Mouse (Mus musculus) intestine, embryonic 15.5 days (tissue): Measurements from ENCODE around the gene Megf11. TPM values are rescaled to one million over a fixed set of nuclear protein-coding genes. Genes with fewer than 3 reads are reported as not detected.

Experiments
- ATAC-seq: fragments of 200-750 bp; cut with Nextera tagmentation; 2 replicates; pipeline ENCODE4 v1.8.0; 2017; ENCODE audit warnings: moderate TSS enrichment, moderate library complexity
- H3K27ac ChIP-seq: fragments of 300-500 bp; sonication (generic); 2 replicates; pipeline ENCODE4 v1.5.1; 2015; ENCODE audit warnings: mild to moderate bottlenecking, inconsistent platforms
- H3K27me3 ChIP-seq: fragments of 300-500 bp; sonication (generic); replicated peaks from 2 replicates; pipeline ENCODE4 v1.6.1; 2015; ENCODE audit warnings: inconsistent platforms
- H3K36me3 ChIP-seq: fragments of 300-500 bp; sonication (generic); 2 replicates; pipeline ENCODE4 v1.6.1; 2015; ENCODE audit warnings: inconsistent platforms
- H3K4me1 ChIP-seq: fragments of 300-500 bp; sonication (generic); replicated peaks from 2 replicates; pipeline ENCODE4 v1.6.1; 2015; ENCODE audit warnings: inconsistent platforms
- H3K4me2 ChIP-seq: fragments of 300-500 bp; sonication (generic); replicated peaks from 2 replicates; pipeline ENCODE4 v1.6.1; 2015; ENCODE audit warnings: mild to moderate bottlenecking, inconsistent platforms
- H3K4me3 ChIP-seq: fragments of 300-500 bp; sonication (generic); replicated peaks from 2 replicates; pipeline ENCODE4 v1.5.1; 2015; ENCODE audit warnings: inconsistent platforms
- H3K9ac ChIP-seq: fragments of 300-500 bp; sonication (generic); 2 replicates; pipeline ENCODE4 v1.6.1; 2015; ENCODE audit warnings: inconsistent platforms
- H3K9me3 ChIP-seq: fragments of 300-500 bp; sonication (generic); 2 replicates; pipeline ENCODE4 v1.6.1; 2016; ENCODE audit warnings: inconsistent platforms
- WGBS: fragments of 180-500 bp; shearing (Covaris S2); methylation state at CpG from one replicate; pipeline ENCODE4 v1.1.7; 2015; 5-methylcytosine and 5-hydroxymethylcytosine counted together
- polyA plus RNA-seq: library from polyadenylated mRNA; unstranded; fragments of >200 nt; fragmentation: Nextera tagmentation; extraction: Ambion mirVana; gene quantifications from 2 replicates; pipeline ENCODE4 v1.2.1, GENCODE M21; 2015

Megf11 gene
- polyA plus RNA-seq, 1 experiment from 2014 or later: 0.89 TPM

GRCm38 (mm10) chr9:64564315-64564767 lies 178.9 kb downstream of the Megf11 start:
- Histone ChIP-seq H3K4me2 (no peak overlapping the region), H3K27ac (no peak overlapping the region), H3K4me1 (no peaks in the 10 kb centered on the region; the same call in 1 of the 2 replicates), H3K4me3 (no peak overlapping the region), H3K27me3 (no peaks in the 10 kb centered on the region), H3K9me3 (no peaks in the 10 kb centered on the region), H3K36me3 (no peaks in the 10 kb centered on the region), H3K9ac (no peak overlapping the region)
- 81% methylated on average over 5 of the region's 5 CpGs for WGBS
- ATAC-seq: no peak

GRCm38 (mm10) chr9:64565915-64566314 lies 180.5 kb downstream of the Megf11 start:
- ATAC-seq: no peak
- no peak overlapping the region for H3K4me2 ChIP-seq
- H3K27ac ChIP-seq: no peak overlapping the region
- no peaks in the 10 kb centered on the region for H3K27me3 ChIP-seq
- H3K9ac ChIP-seq: no peak overlapping the region
- H3K4me3 ChIP-seq: no peak overlapping the region
- no peaks in the 10 kb centered on the region; the same call in 1 of the 2 replicates for H3K4me1 ChIP-seq
- no peaks in the 10 kb centered on the region for H3K36me3 ChIP-seq
- no peaks in the 10 kb centered on the region for H3K9me3 ChIP-seq

GRCm38 (mm10) chr9:64566376-64566775 lies 180.9 kb downstream of the Megf11 start:
- no peak overlapping the region for H3K27ac ChIP-seq

GRCm38 (mm10) chr9:64567482-64567881 lies 182.1 kb downstream of the Megf11 start:
- 69% methylated on average over 5 of the region's 5 CpGs for WGBS
- H3K9ac ChIP-seq: no peak overlapping the region
- H3K27ac ChIP-seq: no peak overlapping the region
- H3K27me3 ChIP-seq: no peaks in the 10 kb centered on the region
- ATAC-seq: no peak
- H3K36me3 ChIP-seq: no peaks in the 10 kb centered on the region
- peaks cover 3% of the 10 kb centered on the region; the same call in 1 of the 2 replicates for H3K4me1 ChIP-seq
- no peak overlapping the region for H3K4me3 ChIP-seq
- no peaks in the 10 kb centered on the region for H3K9me3 ChIP-seq
- H3K4me2 ChIP-seq: no peak overlapping the region

More at GRCm38 (mm10) chr9:64566376-64566775, 180.9 kb downstream of the Megf11 start:
- Histone ChIP-seq H3K4me2 (no peak overlapping the region), H3K9me3 (no peaks in the 10 kb centered on the region), H3K4me3 (no peak overlapping the region), H3K27me3 (no peaks in the 10 kb centered on the region), H3K9ac (no peak overlapping the region), H3K36me3 (no peaks in the 10 kb centered on the region), H3K4me1 (peaks cover under 1% of the 10 kb centered on the region; the same call in 1 of the 2 replicates)
- peak; percentile 21; the same call in 1 of the 2 replicates for ATAC-seq
- WGBS: 40% methylated on average over 2 of the region's 2 CpGs

- Histone ChIP-seq H3K27me3 (no peaks in the 10 kb centered on the region), H3K4me2 (no peak overlapping the region), H3K9ac (no peak overlapping the region), H3K4me1 (peaks cover 3% of the 10 kb centered on the region; the same call in 1 of the 2 replicates), H3K36me3 (no peaks in the 10 kb centered on the region), H3K27ac (no peak overlapping the region), H3K4me3 (no peak overlapping the region), H3K9me3 (no peaks in the 10 kb centered on the region)
- ATAC-seq: no peak
- WGBS: 38% methylated on average over 8 of the region's 8 CpGs
Measured at GRCm38 (mm10) chr9:64568467-64569260, 183.2 kb downstream of the Megf11 start.

- Histone ChIP-seq H3K9me3 (no peaks in the 10 kb centered on the region), H3K27ac (peak overlapping the region; percentile 59), H3K4me2 (no peak overlapping the region), H3K9ac (no peak overlapping the region), H3K36me3 (no peaks in the 10 kb centered on the region), H3K27me3 (no peaks in the 10 kb centered on the region), H3K4me3 (no peak overlapping the region), H3K4me1 (peaks cover 3% of the 10 kb centered on the region)
- ATAC-seq: no peak
- 54% methylated on average over 4 of the region's 4 CpGs for WGBS
Measured at GRCm38 (mm10) chr9:64570448-64570847, 185.0 kb downstream of the Megf11 start.

GRCm38 (mm10) chr9:64571091-64571490 lies 185.7 kb downstream of the Megf11 start:
- no peak overlapping the region for H3K9ac ChIP-seq
- 64% methylated on average over 8 of the region's 8 CpGs for WGBS

GRCm38 (mm10) chr9:64572629-64573190 lies 187.3 kb downstream of the Megf11 start:
- no peaks in the 10 kb centered on the region for H3K36me3 ChIP-seq
- no peak for ATAC-seq
- no peak overlapping the region for H3K4me2 ChIP-seq

More at GRCm38 (mm10) chr9:64571091-64571490, 185.7 kb downstream of the Megf11 start:
- Histone ChIP-seq H3K27me3 (no peaks in the 10 kb centered on the region), H3K27ac (peak overlapping the region; percentile 59), H3K4me2 (no peak overlapping the region), H3K9me3 (no peaks in the 10 kb centered on the region), H3K36me3 (no peaks in the 10 kb centered on the region), H3K4me3 (no peak overlapping the region), H3K4me1 (peaks cover 9% of the 10 kb centered on the region)
- ATAC-seq: peak; percentile 80

GRCm38 (mm10) chr9:64575658-64576057 lies 190.2 kb downstream of the Megf11 start:
- Histone ChIP-seq H3K9ac (no peak overlapping the region), H3K27ac (peak overlapping the region; percentile 75), H3K27me3 (no peaks in the 10 kb centered on the region), H3K9me3 (no peaks in the 10 kb centered on the region), H3K4me2 (0 out of 2 replicates have a peak overlapping the region, but pooled peaks have one; percentile 24), H3K36me3 (no peaks in the 10 kb centered on the region), H3K4me1 (peaks cover 17% of the 10 kb centered on the region), H3K4me3 (no peak overlapping the region)
- ATAC-seq: no peak

More at GRCm38 (mm10) chr9:64572629-64573190, 187.3 kb downstream of the Megf11 start:
- no peaks in the 10 kb centered on the region for H3K27me3 ChIP-seq
- WGBS: 68% methylated on average over 7 of the region's 7 CpGs
- H3K9me3 ChIP-seq: no peaks in the 10 kb centered on the region
- no peak overlapping the region for H3K9ac ChIP-seq
- peaks cover 12% of the 10 kb centered on the region for H3K4me1 ChIP-seq
- H3K27ac ChIP-seq: no peak overlapping the region
- H3K4me3 ChIP-seq: no peak overlapping the region

- H3K4me1 ChIP-seq: peaks cover 17% of the 10 kb centered on the region
- ATAC-seq: peak; percentile 70
- no peaks in the 10 kb centered on the region for H3K9me3 ChIP-seq
- H3K27ac ChIP-seq: peak overlapping the region; percentile 92
- no peak overlapping the region; the same call in 1 of the 2 replicates for H3K9ac ChIP-seq
- no peak overlapping the region for H3K4me3 ChIP-seq
- no peaks in the 10 kb centered on the region for H3K36me3 ChIP-seq
- peak overlapping the region; percentile 24; the same call in 1 of the 2 replicates for H3K4me2 ChIP-seq
- H3K27me3 ChIP-seq: no peaks in the 10 kb centered on the region
- WGBS: 41% methylated on average over 5 of the region's 5 CpGs
Measured at GRCm38 (mm10) chr9:64576143-64576878, 190.9 kb downstream of the Megf11 start.

- Histone ChIP-seq H3K9me3 (no peaks in the 10 kb centered on the region), H3K27me3 (no peaks in the 10 kb centered on the region), H3K4me3 (no peak overlapping the region), H3K27ac (peak overlapping the region; percentile 92), H3K4me2 (peak overlapping the region; percentile 16; the same call in 1 of the 2 replicates), H3K9ac (no peak overlapping the region), H3K4me1 (peaks cover 14% of the 10 kb centered on the region), H3K36me3 (no peaks in the 10 kb centered on the region)
- 42% methylated on average over 3 of the region's 3 CpGs for WGBS
- ATAC-seq: peak; percentile 60
Measured at GRCm38 (mm10) chr9:64577156-64577555, 191.7 kb downstream of the Megf11 start.

- H3K4me3 ChIP-seq: no peak overlapping the region
- H3K27me3 ChIP-seq: no peaks in the 10 kb centered on the region
- H3K4me2 ChIP-seq: no peak overlapping the region
- no peaks in the 10 kb centered on the region for H3K9me3 ChIP-seq
- no peaks in the 10 kb centered on the region for H3K36me3 ChIP-seq
- peaks cover 14% of the 10 kb centered on the region for H3K4me1 ChIP-seq
- peak overlapping the region; percentile 11; the same call in 1 of the 2 replicates for H3K27ac ChIP-seq
- H3K9ac ChIP-seq: no peak overlapping the region
- no peak for ATAC-seq
Measured at GRCm38 (mm10) chr9:64578014-64578413, 192.6 kb downstream of the Megf11 start.
